Mouse (Mus musculus) CH12.LX (cell line): ENCODE results near the gene Rarg. TPM values are rescaled to one million over a fixed set of nuclear protein-coding genes. Genes with fewer than 3 reads are reported as not detected.

Experiments used
- DNase-seq: peaks from one replicate; pipeline ENCODE4 v3.0.0-alpha.2; 2013; ENCODE audit errors: extremely low read depth
- H3K27ac ChIP-seq: 2 replicates; pipeline ENCODE4 v1.5.1; 2012; ENCODE audit warnings: low read depth, mild to moderate bottlenecking, control low read depth, moderate library complexity; ENCODE audit not compliant: insufficient read depth
- H3K27me3 ChIP-seq: replicated peaks from 2 replicates; pipeline ENCODE3; 2012; ENCODE audit warnings: inconsistent platforms
- H3K36me3 ChIP-seq, 2 experiments: replicated peaks in 1 of 2; 2 replicates each; pipeline versions ENCODE3 to v1.6.1; 2012; ENCODE audit warnings: inconsistent platforms in 1 of 2, low read length in 1 of 2, mild to moderate bottlenecking in 1 of 2, mixed read lengths in 1 of 2, moderate library complexity in 1 of 2; ENCODE audit not compliant: control insufficient read depth in 1 of 2, insufficient read depth in 1 of 2
- H3K4me1 ChIP-seq, 2 experiments: 2 replicates each; pipeline ENCODE4 v1.6.1; 2012; ENCODE audit warnings: inconsistent platforms in 1 of 2, moderate library complexity in 1 of 2; ENCODE audit not compliant: insufficient read depth in 2 of 2, control insufficient read depth in 1 of 2
- H3K4me2 ChIP-seq: 2 replicates; pipeline ENCODE4 v1.6.1; 2012; ENCODE audit warnings: low read depth, mild to moderate bottlenecking, control low read depth; ENCODE audit not compliant: poor library complexity, insufficient read depth, severe bottlenecking
- H3K4me3 ChIP-seq, 3 experiments: fragments of 150-350 bp in 1 of 3; sonication (generic) in 1 of 3; replicated peaks in 1 of 3; 2 replicates each; pipeline versions ENCODE3 to v1.5.1; 2011 to 2012; ENCODE audit warnings: low read depth in 2 of 3, low read length in 2 of 3, mild to moderate bottlenecking in 2 of 3, moderate library complexity in 2 of 3, control low read depth in 1 of 3, improper control_type of control experiment in 1 of 3, inconsistent platforms in 1 of 3, mixed read lengths in 1 of 3; ENCODE audit not compliant: poor library complexity in 1 of 3
- H3K79me2 ChIP-seq: replicated peaks from 2 replicates; pipeline ENCODE4 v1.6.1; 2012; ENCODE audit warnings: mild to moderate bottlenecking, moderate library complexity; ENCODE audit not compliant: control insufficient read depth, poor library complexity, insufficient read depth, severe bottlenecking; ENCODE audit errors: extremely low read depth
- H3K9ac ChIP-seq: 2 replicates; pipeline ENCODE4 v1.6.1; 2012; ENCODE audit warnings: low read depth, mild to moderate bottlenecking, control low read depth, moderate library complexity; ENCODE audit not compliant: insufficient read depth
- H3K9me3 ChIP-seq: replicated peaks from 2 replicates; pipeline ENCODE3; 2012; ENCODE audit warnings: low read length, inconsistent platforms, mixed read lengths
- TBP ChIP-seq: conservative IDR thresholded peaks from 2 replicates; pipeline ENCODE4 v1.6.1; 2011; ENCODE audit warnings: low read depth, low read length, improper control_type of control experiment
- TCF12 ChIP-seq: IDR thresholded peaks from 2 replicates; pipeline ENCODE4 v1.6.1; 2014; ENCODE audit warnings: low read depth, mild to moderate bottlenecking, inconsistent platforms, low read length, improper control_type of control experiment
- ZC3H11A ChIP-seq: IDR thresholded peaks from 2 replicates; pipeline ENCODE4 v1.6.1; 2012; ENCODE audit warnings: low read depth, mild to moderate bottlenecking, inconsistent platforms, low read length, improper control_type of control experiment
- dilution Hi-C: fragments of 300-500 bp; cut with MboI; formaldehyde crosslinking; loops from 2 replicates; pipeline ENCODE4 v1.14.3; 2020; ENCODE audit warnings: low sequenced_read_pairs; ENCODE audit not compliant: extremely low pct_unique_long_range_greater_than_20kb, extremely low pct_ligation_motif_present
- in situ Hi-C: fragments of 300-500 bp; cut with MboI; formaldehyde crosslinking; loops from 3 replicates; pipeline ENCODE4 v1.14.3; 2019; ENCODE audit warnings: low sequenced_read_pairs, low pct_ligation_motif_present, low pct_unique_long_range_greater_than_20kb, mixed read lengths
- polyA plus RNA-seq: library from polyadenylated mRNA; unstranded; fragments of >175 nt; gene quantifications from 2 replicates; pipeline ENCODE4 v1.2.1, GENCODE M21; 2012; ENCODE audit warnings: low read depth; ENCODE audit not compliant: insufficient read length
- total RNA-seq, 2 experiments: library from RNA; depleted of rRNA; stranded (reverse); fragments of 300-350 nt in 1 of 2; fragments of >200 nt in 1 of 2; gene quantifications; 2 replicates each; pipeline ENCODE4 v1.2.3; 2012 to 2014

The Rarg gene
- total and polyA plus RNA-seq, 3 experiments = 0.17 to 0.76 (median 0.64) TPM

GRCm38 (mm10) chr15:102186239-102186638, 71.1 kb downstream of the Rarg start:
- dilution Hi-C loops = no loop called here
- Histone ChIP-seq H3K4me2 (no peak overlapping the region), H3K9me3 (no peaks in the 10 kb centered on the region), H3K36me3 (peaks cover 0 to 4% of the 10 kb centered on the region in 2 experiments), H3K27ac (no peak overlapping the region)
- TF ChIP-seq ZC3H11A (no peak), TCF12 (no peak), TBP (no peak)
- TF ChIP-seq, all 38 proteins: peak for 0
- H3K4me1 ChIP-seq = peaks cover 7 to 19% of the 10 kb centered on the region in 2 experiments
- no peak overlapping the region for H3K9ac ChIP-seq
- in situ Hi-C loops = no loop called here
- H3K79me2 ChIP-seq = no peaks in the 10 kb centered on the region
- no peak for DNase-seq
- H3K27me3 ChIP-seq = peaks cover 2% of the 10 kb centered on the region
- H3K4me3 ChIP-seq = no peak overlapping the region

Other genes with a start within 250 kb of the Rarg start
Only the 20 nearest of the 21 such genes appear.
- gene Krt18, start 229.3 kb downstream of the Rarg start, total RNA-seq (2012; rRNA removed) = 0.13 and 0.21 TPM in 2 replicates
- gene Krt18, start 229.3 kb downstream of the Rarg start, total RNA-seq (2014; rRNA removed) = not detected in 2 replicates
- not detected in 2 replicates for gene Krt18, start 229.3 kb downstream of the Rarg start, polyA plus RNA-seq
- gene Eif4b, start 183.7 kb downstream of the Rarg start, total RNA-seq (2012; rRNA removed) = 507 and 555 TPM in 2 replicates
- 492 and 536 TPM in 2 replicates for gene Eif4b, start 183.7 kb downstream of the Rarg start, total RNA-seq (2014; rRNA removed)
- gene Eif4b, start 183.7 kb downstream of the Rarg start, polyA plus RNA-seq = 652 and 950 TPM in 2 replicates
- gene Tns2, start 157.1 kb downstream of the Rarg start, total RNA-seq (2012; rRNA removed) = 0.08 and 0.13 TPM in 2 replicates
- not detected in 2 replicates for gene Tns2, start 157.1 kb downstream of the Rarg start, total RNA-seq (2014; rRNA removed)
- gene Tns2, start 157.1 kb downstream of the Rarg start, polyA plus RNA-seq = 0.34 and 0.49 TPM in 2 replicates
- gene Spryd3, start 121.3 kb downstream of the Rarg start, total RNA-seq (2012; rRNA removed) = 21.6 and 24.7 TPM in 2 replicates
- gene Spryd3, start 121.3 kb downstream of the Rarg start, total RNA-seq (2014; rRNA removed) = 19.6 and 21.5 TPM in 2 replicates
- gene Spryd3, start 121.3 kb downstream of the Rarg start, polyA plus RNA-seq = 25.7 and 33.5 TPM in 2 replicates
- gene Igfbp6, start 113.2 kb downstream of the Rarg start, total RNA-seq (2012; rRNA removed) = 0.38 TPM in 1 of 2 replicates, not detected in the other
- not detected in 2 replicates for gene Igfbp6, start 113.2 kb downstream of the Rarg start, total RNA-seq (2014; rRNA removed)
- gene Igfbp6, start 113.2 kb downstream of the Rarg start, polyA plus RNA-seq = not detected in 2 replicates
- gene Soat2, start 107.0 kb downstream of the Rarg start, total RNA-seq (2012; rRNA removed) = 3.7 and 10.4 TPM in 2 replicates
- 0.09 and 0.28 TPM in 2 replicates for gene Soat2, start 107.0 kb downstream of the Rarg start, total RNA-seq (2014; rRNA removed)
- 0.56 and 0.65 TPM in 2 replicates for gene Soat2, start 107.0 kb downstream of the Rarg start, polyA plus RNA-seq
- 30.5 and 32.1 TPM in 2 replicates for gene Zfp740, start 54.3 kb downstream of the Rarg start, total RNA-seq (2012; rRNA removed)
- 46.1 and 51.9 TPM in 2 replicates for gene Zfp740, start 54.3 kb downstream of the Rarg start, total RNA-seq (2014; rRNA removed)
- 37.4 and 38.7 TPM in 2 replicates for gene Zfp740, start 54.3 kb downstream of the Rarg start, polyA plus RNA-seq
- 2.8 and 4.7 TPM in 2 replicates for gene Csad, start 52.8 kb downstream of the Rarg start, total RNA-seq (2012; rRNA removed)
- 3.6 and 3.7 TPM in 2 replicates for gene Csad, start 52.8 kb downstream of the Rarg start, total RNA-seq (2014; rRNA removed)
- 3.8 and 4.2 TPM in 2 replicates for gene Csad, start 52.8 kb downstream of the Rarg start, polyA plus RNA-seq
- gene Itgb7, start 25.6 kb downstream of the Rarg start, total RNA-seq (2012; rRNA removed) = 10.1 and 17.7 TPM in 2 replicates
- gene Itgb7, start 25.6 kb downstream of the Rarg start, total RNA-seq (2014; rRNA removed) = 1.8 and 3.7 TPM in 2 replicates
- 2.8 and 4.2 TPM in 2 replicates for gene Itgb7, start 25.6 kb downstream of the Rarg start, polyA plus RNA-seq
- not detected in 2 replicates for gene Gm9918, start 13.0 kb upstream of the Rarg start, total RNA-seq (2012; rRNA removed)
- gene Gm9918, start 13.0 kb upstream of the Rarg start, total RNA-seq (2014; rRNA removed) = not detected in 2 replicates
- not detected in 2 replicates for gene Gm9918, start 13.0 kb upstream of the Rarg start, polyA plus RNA-seq
- gene Mfsd5, start 21.9 kb upstream of the Rarg start, total RNA-seq (2012; rRNA removed) = 31.1 and 37.1 TPM in 2 replicates
- gene Mfsd5, start 21.9 kb upstream of the Rarg start, total RNA-seq (2014; rRNA removed) = 43.7 and 51.8 TPM in 2 replicates
- gene Mfsd5, start 21.9 kb upstream of the Rarg start, polyA plus RNA-seq = 76.2 and 90.6 TPM in 2 replicates
- 51.0 and 64.6 TPM in 2 replicates for gene Espl1, start 38.7 kb upstream of the Rarg start, total RNA-seq (2012; rRNA removed)
- 41.0 and 41.3 TPM in 2 replicates for gene Espl1, start 38.7 kb upstream of the Rarg start, total RNA-seq (2014; rRNA removed)
- gene Espl1, start 38.7 kb upstream of the Rarg start, polyA plus RNA-seq = 80.7 and 110 TPM in 2 replicates
- gene Pfdn5, start 68.6 kb upstream of the Rarg start, total RNA-seq (2012; rRNA removed) = 265 and 269 TPM in 2 replicates
- 296 and 371 TPM in 2 replicates for gene Pfdn5, start 68.6 kb upstream of the Rarg start, total RNA-seq (2014; rRNA removed)
- gene Pfdn5, start 68.6 kb upstream of the Rarg start, polyA plus RNA-seq = 356 and 502 TPM in 2 replicates
- gene Myg1, start 74.2 kb upstream of the Rarg start, total RNA-seq (2012; rRNA removed) = 105 and 126 TPM in 2 replicates
- gene Myg1, start 74.2 kb upstream of the Rarg start, total RNA-seq (2014; rRNA removed) = 121 and 133 TPM in 2 replicates
- gene Myg1, start 74.2 kb upstream of the Rarg start, polyA plus RNA-seq = 132 and 166 TPM in 2 replicates
- 95.5 and 98.3 TPM in 2 replicates for gene Aaas, start 93.3 kb upstream of the Rarg start, total RNA-seq (2012; rRNA removed)
- gene Aaas, start 93.3 kb upstream of the Rarg start, total RNA-seq (2014; rRNA removed) = 107 and 126 TPM in 2 replicates
- 241 and 266 TPM in 2 replicates for gene Aaas, start 93.3 kb upstream of the Rarg start, polyA plus RNA-seq
- 0.04 TPM in 1 of 2 replicates, not detected in the other for gene Sp7, start 109.7 kb upstream of the Rarg start, total RNA-seq (2012; rRNA removed)
- gene Sp7, start 109.7 kb upstream of the Rarg start, total RNA-seq (2014; rRNA removed) = not detected in 2 replicates
- gene Sp7, start 109.7 kb upstream of the Rarg start, polyA plus RNA-seq = not detected in 2 replicates
- gene Sp1, start 148.6 kb upstream of the Rarg start, total RNA-seq (2012; rRNA removed) = 23.3 and 23.5 TPM in 2 replicates
- 22.3 and 27.1 TPM in 2 replicates for gene Sp1, start 148.6 kb upstream of the Rarg start, total RNA-seq (2014; rRNA removed)
- 25.6 and 31.8 TPM in 2 replicates for gene Sp1, start 148.6 kb upstream of the Rarg start, polyA plus RNA-seq
- not detected in 2 replicates for gene Amhr2, start 187.8 kb upstream of the Rarg start, total RNA-seq (2012; rRNA removed)
- gene Amhr2, start 187.8 kb upstream of the Rarg start, total RNA-seq (2014; rRNA removed) = not detected in 2 replicates
- gene Amhr2, start 187.8 kb upstream of the Rarg start, polyA plus RNA-seq = not detected in 2 replicates
- gene Prr13, start 201.5 kb upstream of the Rarg start, total RNA-seq (2012; rRNA removed) = 34.5 and 36.4 TPM in 2 replicates
- 26.1 and 32.2 TPM in 2 replicates for gene Prr13, start 201.5 kb upstream of the Rarg start, total RNA-seq (2014; rRNA removed)
- 94.8 and 131 TPM in 2 replicates for gene Prr13, start 201.5 kb upstream of the Rarg start, polyA plus RNA-seq
- 263 and 281 TPM in 2 replicates for gene Pcbp2, start 213.0 kb upstream of the Rarg start, total RNA-seq (2012; rRNA removed)
- 308 and 379 TPM in 2 replicates for gene Pcbp2, start 213.0 kb upstream of the Rarg start, total RNA-seq (2014; rRNA removed)
- gene Pcbp2, start 213.0 kb upstream of the Rarg start, polyA plus RNA-seq = 1,350 and 1,545 TPM in 2 replicates